Mouse (Mus musculus): ENCODE measurements around the gene Enox2. TPM values are rescaled to one million over a fixed set of nuclear protein-coding genes. Genes with fewer than 3 reads are reported as not detected.

Gene Enox2
- polyA plus RNA-seq, 1 experiment from 2014 or later, result 6.3 TPM

DNA sequence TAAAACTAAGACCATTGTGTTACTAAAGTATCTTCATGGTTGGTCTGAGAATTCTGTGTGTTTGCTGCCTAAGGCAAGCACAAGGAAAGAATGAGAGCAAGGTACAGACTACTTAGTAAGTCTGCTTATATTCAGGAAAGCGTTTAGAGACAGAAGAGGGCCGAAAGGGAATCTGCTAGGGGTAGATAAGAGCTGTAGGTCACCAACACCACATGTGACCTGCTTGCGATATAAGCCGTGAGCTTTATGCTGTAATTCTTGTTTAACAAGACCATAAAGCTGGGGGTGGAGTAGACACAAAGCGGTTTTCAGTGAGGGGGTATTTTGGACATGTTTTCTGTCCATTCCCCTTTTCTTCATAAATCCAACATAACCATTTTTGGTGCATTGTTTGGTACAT is 302.4 kb downstream of the Enox2 start:
- H3K4me1 ChIP-seq, result no peaks in the 10 kb centered on the region
- no peak overlapping the region for H3K27ac ChIP-seq (replicated peaks)
- H3K9me3 ChIP-seq, result peaks cover 11% of the 10 kb centered on the region
- no peak overlapping the region for H3K4me3 ChIP-seq
- no peak overlapping the region for H3K9ac ChIP-seq
- H3K4me2 ChIP-seq, result no peak overlapping the region
- no peaks in the 10 kb centered on the region for H3K27me3 ChIP-seq (replicated peaks)
- H3K36me3 ChIP-seq, result no peaks in the 10 kb centered on the region
- no peak for ATAC-seq (ENCODE audit: extremely low read depth, insufficient number of reproducible peaks, low FRiP score, low TSS enrichment)
- WGBS, result 49% methylated on average over 5 of the region's 5 CpGs

DNA sequence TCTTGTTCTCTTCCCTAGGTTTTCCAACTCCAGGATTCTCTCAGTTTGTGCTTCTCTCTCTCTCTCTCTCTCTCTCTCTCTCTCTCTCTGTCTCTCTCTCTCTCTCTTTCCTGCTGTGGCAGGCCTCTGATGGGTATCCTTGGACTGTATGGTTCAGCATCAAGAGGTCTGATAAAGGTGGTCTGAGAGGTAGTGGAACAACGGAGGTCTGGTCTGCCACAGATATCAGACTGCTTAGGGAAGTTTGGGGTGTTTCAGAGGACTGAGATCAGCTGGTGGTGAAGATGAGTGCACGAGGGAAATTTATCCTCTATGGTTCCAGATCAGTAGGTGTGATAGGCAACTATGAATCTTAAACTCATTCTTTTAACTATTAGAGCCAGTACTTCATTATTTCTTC is 303.6 kb downstream of the Enox2 start:
- Histone ChIP-seq H3K27ac (replicated peaks) (no peak overlapping the region), H3K36me3 (no peaks in the 10 kb centered on the region), H3K4me2 (no peak overlapping the region), H3K9ac (no peak overlapping the region), H3K4me1 (no peaks in the 10 kb centered on the region), H3K4me3 (no peak overlapping the region), H3K9me3 (peaks cover 11% of the 10 kb centered on the region), H3K27me3 (replicated peaks) (no peaks in the 10 kb centered on the region)
- no peak for ATAC-seq (ENCODE audit: extremely low read depth, insufficient number of reproducible peaks, low FRiP score, low TSS enrichment)
- WGBS, result 59% methylated on average over 2 of the region's 2 CpGs

Other genes starting within 250 kb of the Enox2 start
- 0.55 and 1.6 TPM in 2 replicates for gene Arhgap36, start 175.7 kb upstream of the Enox2 start, polyA plus RNA-seq (2015; fragmentation: Nextera tagmentation; extraction: Ambion mirVana)